Mouse (Mus musculus): Measurements from ENCODE around the gene Armh3. TPM values are rescaled to one million over a fixed set of nuclear protein-coding genes. Genes with fewer than 3 reads are reported as not detected.

The Armh3 gene
- total RNA-seq, 4 experiments from 2014 or later = 18.4 to 24.1 (median 22.3) TPM

DNA sequence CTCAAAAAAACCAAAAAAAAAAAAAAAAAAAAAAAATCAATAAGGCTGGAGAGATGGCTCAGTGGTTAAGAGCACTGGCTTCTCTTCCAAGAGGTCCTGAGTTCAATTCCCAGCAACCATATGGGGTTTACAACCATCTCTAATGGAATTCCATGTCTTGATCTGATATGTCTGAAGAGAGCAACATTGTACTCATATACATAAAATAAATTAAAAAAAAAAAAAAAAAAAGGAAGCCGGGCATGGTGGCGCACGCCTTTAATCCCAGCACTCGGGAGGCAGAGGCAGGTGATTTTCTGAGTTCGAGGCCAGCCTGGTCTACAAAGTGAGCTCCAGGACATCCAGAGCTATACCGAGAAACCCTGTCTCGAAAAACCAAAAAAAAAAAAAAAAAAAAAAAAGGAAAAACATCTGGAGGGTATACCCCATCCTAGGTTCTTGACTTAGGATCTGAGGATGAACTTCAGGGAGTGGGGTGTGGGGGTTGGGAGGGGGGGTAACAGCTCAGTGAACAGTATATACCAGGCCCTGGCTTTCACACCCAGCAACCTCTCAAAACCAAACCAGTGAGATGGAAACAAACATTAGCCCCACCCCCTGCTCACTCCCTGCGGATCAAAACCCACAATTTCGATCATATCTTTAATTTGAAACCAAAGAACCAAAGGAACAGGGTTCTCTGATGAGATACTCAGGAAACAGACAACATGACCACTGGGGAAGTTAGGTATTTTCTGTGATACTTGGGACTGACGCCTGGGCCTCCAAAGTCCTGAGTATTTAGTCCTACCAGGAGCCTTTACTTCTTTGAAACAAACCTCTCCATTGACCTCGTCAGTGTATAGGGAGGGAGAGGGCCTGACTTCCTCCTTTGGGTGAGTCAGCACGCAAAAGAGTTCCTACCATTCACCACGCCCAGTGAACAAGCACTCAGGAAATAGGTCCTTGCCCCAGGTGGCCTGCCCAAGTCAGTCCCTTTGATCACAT, 208.1 kb downstream of the Armh3 start:
- no peak for DNase-seq (ENCODE audit: low spot score in 2 of 2)

DNA sequence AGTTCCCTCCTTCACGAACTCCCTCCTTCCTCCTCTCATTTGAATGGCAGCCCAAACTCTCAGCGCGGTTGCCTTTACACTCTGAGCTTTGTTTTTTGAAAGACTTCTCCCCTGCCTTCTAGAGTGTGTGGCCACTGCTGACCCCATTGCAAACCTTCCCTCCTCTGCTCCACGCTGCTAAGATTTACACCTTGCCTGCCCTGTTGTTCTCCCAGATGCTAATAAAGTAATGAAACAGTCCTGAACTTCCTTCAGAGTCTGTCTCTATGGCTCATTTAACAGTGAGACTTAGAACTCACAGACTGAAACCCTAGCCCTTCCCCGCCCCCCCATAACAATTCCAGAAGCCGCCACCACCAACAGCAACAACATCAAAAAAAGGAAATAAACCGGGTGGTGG, 208.9 kb downstream of the Armh3 start:
- DNase-seq (ENCODE audit: low spot score in 2 of 2) = no peak

GRCm38 (mm10) chr19:45788337-45788736, 210.0 kb downstream of the Armh3 start:
- no peak for DNase-seq (ENCODE audit: low spot score in 2 of 2)

GRCm38 (mm10) chr19:45787450-45787849, 210.8 kb downstream of the Armh3 start:
- no peak for DNase-seq (ENCODE audit: low spot score in 2 of 2)

DNA sequence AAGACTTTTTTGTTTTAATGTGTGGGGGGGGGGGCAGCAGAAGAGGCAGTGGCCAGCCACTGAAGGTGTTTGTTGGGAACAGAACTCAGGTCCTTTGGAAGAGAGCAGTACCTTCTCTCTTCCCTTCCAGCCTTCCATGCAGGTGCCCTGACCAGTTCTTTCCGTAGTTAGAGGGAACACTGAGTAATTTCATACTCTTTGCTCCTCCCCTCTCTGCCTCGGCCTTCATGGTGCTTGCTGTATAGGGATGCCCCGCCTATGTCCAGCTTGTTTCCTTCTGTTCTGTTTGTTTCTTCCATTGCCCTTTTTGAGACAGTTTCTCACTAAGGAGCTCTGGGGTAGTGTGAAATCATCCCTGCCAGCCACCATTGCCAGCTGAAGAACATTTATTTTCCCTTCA, 212.8 kb downstream of the Armh3 start:
- no peak for DNase-seq (ENCODE audit: low spot score in 2 of 2)

DNA sequence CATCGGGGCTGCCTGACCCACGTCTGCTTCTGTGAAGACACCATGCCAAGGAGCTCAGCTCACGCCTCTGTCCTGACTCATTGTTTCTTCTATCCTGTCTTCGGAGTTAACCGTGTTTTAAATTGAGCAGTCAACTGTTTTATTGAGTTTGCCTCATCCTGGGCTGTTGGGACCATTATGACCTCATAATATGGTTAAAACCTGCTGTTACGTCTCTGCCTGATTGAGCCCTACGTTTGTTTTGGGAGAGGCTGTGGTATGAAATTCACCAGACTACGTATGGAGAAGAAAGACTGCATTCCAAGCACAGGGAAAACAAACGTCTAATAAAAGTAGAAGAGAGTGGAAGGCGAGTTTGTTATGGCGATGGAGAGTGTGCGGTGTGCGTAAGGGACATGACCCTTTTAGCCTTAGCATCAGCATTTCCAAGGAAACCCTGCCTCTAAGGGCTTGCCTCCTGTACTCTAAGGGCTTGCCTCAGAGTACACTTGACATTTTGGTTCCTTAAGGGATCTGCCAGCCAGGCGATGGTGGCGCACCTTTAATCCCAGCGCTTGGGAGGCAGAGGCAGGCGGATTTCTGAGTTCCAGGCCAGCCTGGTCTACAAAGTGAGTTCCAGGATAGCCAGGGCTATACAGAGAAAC, 214.2 kb downstream of the Armh3 start:
- DNase-seq (ENCODE audit: low spot score in 2 of 2) = no peak

DNA sequence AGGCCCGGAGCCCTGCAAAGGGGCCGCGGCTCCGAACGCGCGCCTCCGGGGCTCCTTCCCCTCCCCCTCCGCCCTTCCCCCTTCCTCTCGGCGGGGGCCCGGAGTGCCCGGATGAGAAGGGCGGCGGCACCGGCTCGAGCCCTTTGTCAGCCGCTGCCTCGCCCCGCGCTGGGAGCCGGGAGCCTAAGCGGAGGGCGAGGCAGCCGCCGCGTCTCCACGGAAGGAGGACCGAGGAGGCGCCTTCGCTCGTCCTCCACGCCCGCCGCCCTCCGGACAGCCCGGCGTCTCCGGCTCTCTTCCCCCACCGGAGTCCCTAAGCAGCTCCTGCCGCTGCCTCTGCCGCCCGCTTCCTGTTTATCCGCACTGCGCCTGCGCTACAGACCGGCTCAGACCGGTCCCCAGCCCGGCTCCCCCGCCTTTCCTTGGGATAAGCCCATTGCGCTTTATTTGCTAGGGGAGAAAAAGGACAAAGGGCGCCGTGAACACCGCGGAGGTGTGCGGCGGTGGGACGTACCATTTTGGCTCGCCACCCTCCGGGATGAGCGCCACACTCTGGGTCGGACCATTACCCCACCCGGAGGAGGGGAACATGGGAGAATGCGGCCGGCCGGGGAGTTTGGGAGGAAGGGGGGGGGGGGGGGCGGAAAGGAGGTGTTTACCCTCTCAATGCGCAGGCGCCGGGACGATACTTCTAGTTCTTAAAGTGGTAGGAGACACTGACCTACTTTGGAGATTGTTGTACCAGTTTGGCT, 214.9 kb downstream of the Armh3 start, which contains the start of gene Mgea5:
Gene Mgea5 (minus strand): TSS at position 657 of the 752 bp plus-strand sequence.
- DNase-seq (ENCODE audit: low spot score in 2 of 2) = peak; percentile 98 to 99

DNA sequence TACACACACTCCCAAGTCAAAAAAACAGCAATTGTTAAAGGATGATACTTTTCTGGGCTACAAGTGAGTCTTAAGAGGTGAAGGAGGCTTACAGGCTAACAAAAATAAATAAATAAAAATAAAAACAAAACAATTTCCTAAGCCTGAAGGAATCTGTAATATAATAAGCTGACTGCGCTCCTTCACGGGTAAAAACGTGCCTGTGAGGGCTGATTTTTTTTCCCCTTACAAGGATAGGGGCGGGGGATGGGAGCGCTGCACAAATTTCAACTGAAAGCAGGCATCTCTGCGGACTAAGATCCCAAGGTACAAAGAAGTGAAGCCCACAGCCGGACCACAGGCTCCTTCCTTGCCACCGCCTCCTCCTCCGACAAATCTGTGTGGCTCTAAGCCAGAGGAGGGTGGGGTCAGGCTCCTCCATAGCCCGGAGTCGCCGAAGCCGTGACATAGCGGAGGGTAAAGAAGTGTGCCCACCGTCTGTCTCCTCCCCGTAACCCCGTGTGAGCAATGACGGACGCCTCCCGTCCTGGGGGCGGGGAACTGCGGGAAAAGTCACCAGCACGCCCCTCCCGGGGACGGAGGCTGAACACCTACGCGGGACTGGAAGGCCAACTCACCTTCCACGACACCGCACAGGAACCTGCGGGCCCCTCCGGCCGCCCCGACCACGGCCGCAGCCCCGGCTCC, 215.8 kb downstream of the Armh3 start:
- peak; percentile 38 to 46 for DNase-seq (ENCODE audit: low spot score in 2 of 2)

DNA sequence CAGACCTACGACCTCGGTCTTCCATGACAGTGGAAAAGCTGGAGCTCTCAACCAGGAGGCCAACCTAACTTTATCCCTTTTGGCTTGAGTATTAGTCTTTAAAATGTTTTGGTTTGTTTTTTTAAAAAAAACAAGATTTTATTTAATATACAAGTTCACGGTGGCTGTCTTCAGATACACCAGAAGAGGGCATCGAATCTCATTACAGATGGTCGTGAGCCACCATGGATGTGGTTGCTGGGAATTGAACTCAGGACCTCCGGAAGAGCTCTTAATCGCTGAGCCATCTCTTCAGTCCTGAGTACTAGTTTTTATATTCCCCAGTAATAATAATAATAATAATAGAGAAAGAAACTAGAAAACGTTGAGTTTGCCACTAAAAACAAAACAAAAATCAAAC, 216.6 kb downstream of the Armh3 start:
- DNase-seq (ENCODE audit: low spot score in 2 of 2) = no peak

GRCm38 (mm10) chr19:45780350-45780915, 217.9 kb downstream of the Armh3 start:
- no peak for DNase-seq (ENCODE audit: low spot score in 2 of 2)

- no peak for DNase-seq (ENCODE audit: low spot score in 2 of 2)
Measured at GRCm38 (mm10) chr19:45775486-45775885, 222.8 kb downstream of the Armh3 start.

- no peak for DNase-seq (ENCODE audit: low spot score in 2 of 2)
Measured at GRCm38 (mm10) chr19:45771501-45771900, 226.8 kb downstream of the Armh3 start.

Other genes with a start within 250 kb of the Armh3 start
- 10 to 100 TPM in 2 of 4 experiments, 1 to 10 TPM in 2; 7.6 to 12.9 (median 9.1) TPM for gene Npm3, start 248.9 kb downstream of the Armh3 start, total RNA-seq (2022)
- 100 to 1,000 TPM; 137 to 170 (median 155) TPM for gene Mgea5, start 214.7 kb downstream of the Armh3 start, total RNA-seq (2022)
- 100 to 1,000 TPM; 163 to 211 (median 185) TPM for gene Kcnip2, start 182.4 kb downstream of the Armh3 start, total RNA-seq (2022)
- gene Hps6, start 5.0 kb upstream of the Armh3 start, total RNA-seq (2022) = 1 to 10 TPM; 6.1 to 8.8 (median 8.2) TPM
- gene Pprc1, start 46.4 kb upstream of the Armh3 start, total RNA-seq (2022) = 10 to 100 TPM; 26.4 to 34.8 (median 32.4) TPM
- 100 to 1,000 TPM; 109 to 123 (median 120) TPM for gene Ldb1, start 46.7 kb upstream of the Armh3 start, total RNA-seq (2022)
- 10 to 100 TPM; 44.8 to 51.0 (median 47.7) TPM for gene Nolc1, start 77.4 kb upstream of the Armh3 start, total RNA-seq (2022)
- not detected for gene Elovl3, start 133.4 kb upstream of the Armh3 start, total RNA-seq (2022)
- not detected for gene Pitx3, start 149.8 kb upstream of the Armh3 start, total RNA-seq (2022)
- gene Gbf1, start 154.0 kb upstream of the Armh3 start, total RNA-seq (2022) = 100 to 1,000 TPM in 1 of 4 experiments, 10 to 100 TPM in 3; 82.5 to 103 (median 87.7) TPM